Mouse (Mus musculus) forebrain, embryonic 14.5 days (tissue): ENCODE measurements around the gene Il17d. TPM values are rescaled to one million over a fixed set of nuclear protein-coding genes. Genes with fewer than 3 reads are reported as not detected.

ENCODE experiments used
- ATAC-seq: fragments of 200-750 bp; cut with Nextera tagmentation; 2 replicates; pipeline ENCODE4 v1.8.0; 2017; ENCODE audit warnings: mild to moderate bottlenecking, moderate library complexity
- DNase-seq: peaks from one replicate; pipeline ENCODE4 v3.0.0-alpha.2; 2015; ENCODE audit warnings: low spot score
- H3K27ac ChIP-seq: fragments of 300-500 bp; sonication (generic); 2 replicates; pipeline ENCODE4 v1.5.1; 2014; ENCODE audit warnings: low read depth, mild to moderate bottlenecking, control low read depth, low read length, moderate library complexity
- H3K27me3 ChIP-seq: fragments of 300-500 bp; sonication (generic); replicated peaks from 2 replicates; pipeline ENCODE4 v1.6.1; 2014; ENCODE audit warnings: low read length, control low read depth, mixed read lengths; ENCODE audit not compliant: control insufficient read depth, insufficient read depth
- H3K36me3 ChIP-seq: fragments of 300-500 bp; sonication (generic); 2 replicates; pipeline ENCODE4 v1.6.1; 2014; ENCODE audit warnings: low read length, control low read depth; ENCODE audit not compliant: control insufficient read depth, insufficient read depth
- H3K4me1 ChIP-seq: fragments of 300-500 bp; sonication (generic); 2 replicates; pipeline ENCODE4 v1.6.1; 2014; ENCODE audit warnings: antibody characterized with exemption, low read length, control low read depth; ENCODE audit not compliant: control insufficient read depth, insufficient read depth
- H3K4me2 ChIP-seq: fragments of 300-500 bp; sonication (generic); 2 replicates; pipeline ENCODE4 v1.6.1; 2014; ENCODE audit warnings: mild to moderate bottlenecking, control low read depth, low read length
- H3K4me3 ChIP-seq: fragments of 300-500 bp; sonication (generic); 2 replicates; pipeline ENCODE4 v1.5.1; 2014; ENCODE audit warnings: low read depth, low read length, control low read depth
- H3K9ac ChIP-seq: fragments of 300-500 bp; sonication (generic); 2 replicates; pipeline ENCODE4 v1.6.1; 2014; ENCODE audit warnings: mild to moderate bottlenecking, low read length, control low read depth, moderate library complexity
- H3K9me3 ChIP-seq: fragments of 300-500 bp; sonication (generic); replicated peaks from 2 replicates; pipeline ENCODE4 v1.6.1; 2016; ENCODE audit warnings: low read length, control low read depth, mixed read lengths; ENCODE audit not compliant: control insufficient read depth
- WGBS: fragments of 180-500 bp; shearing (Covaris S2); extraction: QIAGEN DNeasy Blood & Tissue Kit; methylation state at CpG from one replicate; pipeline ENCODE4 v1.1.7; 2014; 5-methylcytosine and 5-hydroxymethylcytosine counted together
- polyA plus RNA-seq: library from polyadenylated mRNA; unstranded; fragments of >200 nt; fragmentation: Nextera tagmentation; extraction: Ambion mirVana; gene quantifications from 2 replicates; pipeline ENCODE4 v1.2.1, GENCODE M21; 2014

The Il17d gene
- polyA plus RNA-seq, 1 experiment from 2014 or later: 1.9 TPM

DNA sequence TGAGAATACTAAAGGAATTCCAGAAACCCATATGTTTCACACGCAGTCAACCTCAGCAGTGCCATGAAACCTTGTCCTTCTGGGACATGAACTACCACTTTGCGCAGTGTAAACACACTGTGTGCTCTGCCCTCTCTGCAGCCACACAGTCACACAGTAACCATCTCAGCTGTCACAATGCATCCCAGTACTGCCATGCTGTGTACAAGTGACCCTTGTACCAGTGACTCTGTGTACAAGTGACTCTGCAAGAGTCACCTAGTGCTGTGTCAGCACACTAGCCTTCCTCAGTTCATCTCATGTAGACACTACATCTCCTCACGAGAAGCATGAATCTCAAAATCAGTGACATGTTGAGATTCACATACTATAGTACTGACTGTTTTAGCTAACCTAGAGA, 8.0 kb downstream of the Il17d start:
- Histone ChIP-seq H3K27ac (no peak overlapping the region), H3K4me1 (peaks cover 28% of the 10 kb centered on the region), H3K9ac (no peak overlapping the region), H3K9me3 (no peaks in the 10 kb centered on the region), H3K27me3 (no peaks in the 10 kb centered on the region), H3K36me3 (no peaks in the 10 kb centered on the region), H3K4me2 (no peak overlapping the region), H3K4me3 (no peak overlapping the region)
- 94% methylated on average over 3 of the region's 3 CpGs for WGBS
- ATAC-seq (no peak), DNase-seq (no peak)

DNA sequence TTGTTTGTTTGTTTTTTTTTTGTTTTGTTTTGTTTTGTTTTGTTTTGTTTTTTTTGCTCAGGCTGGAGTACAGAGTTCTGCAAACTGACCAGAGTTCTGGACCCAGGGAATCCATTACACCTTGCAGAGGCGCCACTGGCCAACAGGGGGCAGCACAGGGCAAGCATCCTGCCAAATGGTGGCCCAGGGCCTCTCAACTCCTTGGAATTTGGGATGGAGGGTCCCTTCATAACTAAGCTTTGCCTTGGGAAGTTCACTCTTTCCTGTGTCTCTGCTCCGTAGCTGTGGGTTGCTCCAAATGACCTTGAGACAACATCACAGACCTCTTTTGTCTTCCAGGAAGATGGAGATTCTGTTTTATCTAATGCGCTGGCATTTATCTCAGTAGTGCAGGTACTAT, 8.6 kb downstream of the Il17d start:
- H3K9me3 ChIP-seq: no peaks in the 10 kb centered on the region
- DNase-seq (peak; percentile 29), ATAC-seq (no peak)
- no peak overlapping the region for H3K4me2 ChIP-seq
- H3K4me3 ChIP-seq: no peak overlapping the region
- no peak overlapping the region for H3K9ac ChIP-seq
- no peaks in the 10 kb centered on the region for H3K27me3 ChIP-seq
- peaks cover 34% of the 10 kb centered on the region for H3K4me1 ChIP-seq
- no peaks in the 10 kb centered on the region for H3K36me3 ChIP-seq
- H3K27ac ChIP-seq: no peak overlapping the region
- WGBS: 38% methylated on average over 3 of the region's 3 CpGs

DNA sequence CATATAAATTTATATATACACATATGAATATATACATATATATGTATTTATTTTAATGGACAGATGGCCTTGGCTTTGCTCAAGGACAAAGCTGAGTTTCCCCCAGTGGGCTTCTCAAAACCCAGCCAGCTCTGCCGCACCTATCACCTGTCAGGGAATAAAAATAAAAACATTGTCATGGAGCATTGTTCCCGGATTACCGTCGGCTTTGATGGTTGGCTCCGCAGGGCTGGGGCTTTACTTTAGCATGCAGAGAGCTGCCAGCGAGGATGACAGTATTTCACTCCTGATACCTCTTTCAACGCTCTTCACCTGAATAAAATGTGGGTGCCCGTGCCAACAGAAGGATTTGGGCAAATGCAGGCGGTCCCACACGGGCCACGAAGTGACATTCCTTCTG, 9.3 kb downstream of the Il17d start:
- Histone ChIP-seq H3K4me1 (peaks cover 34% of the 10 kb centered on the region), H3K4me2 (no peak overlapping the region), H3K4me3 (no peak overlapping the region), H3K36me3 (no peaks in the 10 kb centered on the region), H3K9ac (no peak overlapping the region), H3K9me3 (no peaks in the 10 kb centered on the region), H3K27me3 (no peaks in the 10 kb centered on the region), H3K27ac (no peak overlapping the region)
- WGBS: 18% methylated on average over 11 of the region's 11 CpGs
- no peak for ATAC-seq
- DNase-seq: no peak

DNA sequence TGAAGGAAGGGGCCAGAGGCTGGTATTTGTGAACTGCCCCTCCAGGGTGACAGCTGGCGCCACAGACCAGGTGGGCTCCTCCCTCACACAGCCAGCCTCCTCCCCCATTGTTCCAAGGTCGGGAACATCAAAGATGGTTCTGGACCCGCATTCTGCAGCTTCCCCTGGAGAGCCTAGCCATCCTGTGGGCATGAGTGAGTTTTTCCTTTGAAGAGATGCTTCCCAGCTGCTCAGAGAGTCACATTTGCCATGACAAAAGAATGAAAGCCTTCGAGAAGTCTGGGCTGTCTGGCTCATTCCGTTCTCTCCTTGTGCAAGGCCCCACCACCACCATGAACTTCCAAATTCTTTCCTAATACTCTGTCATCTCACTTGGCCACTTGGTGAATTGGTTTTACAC, 9.8 kb downstream of the Il17d start:
- Histone ChIP-seq H3K36me3 (no peaks in the 10 kb centered on the region), H3K4me2 (no peak overlapping the region), H3K9me3 (no peaks in the 10 kb centered on the region), H3K27ac (no peak overlapping the region), H3K9ac (no peak overlapping the region), H3K27me3 (no peaks in the 10 kb centered on the region), H3K4me1 (peaks cover 34% of the 10 kb centered on the region), H3K4me3 (no peak overlapping the region)
- DNase-seq (peak; percentile 27), ATAC-seq (no peak)
- 9% methylated on average over 5 of the region's 5 CpGs for WGBS

DNA sequence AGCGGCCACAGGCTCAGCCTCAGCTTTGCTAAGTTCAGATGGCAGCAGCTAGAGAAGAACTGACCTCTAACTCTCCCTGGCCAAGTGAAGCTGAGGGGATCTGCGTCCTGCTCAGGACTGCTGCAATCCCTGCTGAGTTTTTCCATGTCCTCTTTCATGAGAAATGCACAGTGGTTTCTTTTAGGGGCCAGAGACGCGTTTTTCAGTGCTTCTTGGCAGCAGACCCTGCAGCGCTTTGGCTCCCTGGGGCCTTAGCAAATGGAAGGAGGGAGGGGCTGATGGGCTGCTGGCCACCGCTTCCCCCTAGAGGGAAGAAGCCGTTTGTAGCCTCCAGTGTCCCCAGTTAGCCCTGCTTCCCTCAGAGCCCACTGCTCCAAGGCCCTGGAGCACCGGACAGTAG, 10.4 kb downstream of the Il17d start:
- H3K36me3 ChIP-seq: no peaks in the 10 kb centered on the region
- H3K9ac ChIP-seq: no peak overlapping the region
- peaks cover 34% of the 10 kb centered on the region for H3K4me1 ChIP-seq
- peak; percentile 69 for DNase-seq
- peak; percentile 49; the same call in 1 of the 2 replicates for ATAC-seq
- H3K27ac ChIP-seq: peak overlapping the region; percentile 48; the same call in 1 of the 2 replicates
- H3K4me2 ChIP-seq: peak overlapping the region; percentile 20; the same call in 1 of the 2 replicates
- no peak overlapping the region for H3K4me3 ChIP-seq
- 5% methylated on average over 8 of the region's 8 CpGs for WGBS
- H3K9me3 ChIP-seq: no peaks in the 10 kb centered on the region
- no peaks in the 10 kb centered on the region for H3K27me3 ChIP-seq

DNA sequence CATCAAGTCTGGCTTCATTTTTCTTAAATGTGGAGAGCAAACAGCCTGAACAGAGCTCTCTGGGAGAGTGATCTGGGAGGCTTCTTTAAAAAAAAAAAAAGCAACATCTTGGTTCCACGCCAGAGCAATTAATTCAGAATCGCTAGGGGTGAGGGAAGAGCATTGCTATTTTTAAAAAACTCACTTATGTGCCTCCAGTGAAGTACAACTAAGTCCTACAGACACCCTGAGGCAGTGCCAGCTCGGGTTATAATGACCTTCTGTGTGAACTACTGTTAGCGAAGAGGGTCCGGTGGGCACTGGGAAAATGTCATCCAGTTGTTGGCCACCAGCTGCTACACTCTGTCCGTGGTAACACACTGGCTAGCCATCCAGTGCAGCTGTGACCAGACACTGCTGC, 11.1 kb downstream of the Il17d start:
- WGBS: 23% methylated on average over 6 of the region's 6 CpGs
- DNase-seq (peak; percentile 65), ATAC-seq (0 out of 2 replicates have a peak, but pooled peaks have one; percentile 14)
- H3K4me1 ChIP-seq: peaks cover 34% of the 10 kb centered on the region
- H3K4me3 ChIP-seq: no peak overlapping the region
- H3K9me3 ChIP-seq: no peaks in the 10 kb centered on the region
- no peaks in the 10 kb centered on the region for H3K27me3 ChIP-seq
- H3K36me3 ChIP-seq: no peaks in the 10 kb centered on the region
- H3K4me2 ChIP-seq: no peak overlapping the region
- H3K9ac ChIP-seq: no peak overlapping the region
- no peak overlapping the region for H3K27ac ChIP-seq

DNA sequence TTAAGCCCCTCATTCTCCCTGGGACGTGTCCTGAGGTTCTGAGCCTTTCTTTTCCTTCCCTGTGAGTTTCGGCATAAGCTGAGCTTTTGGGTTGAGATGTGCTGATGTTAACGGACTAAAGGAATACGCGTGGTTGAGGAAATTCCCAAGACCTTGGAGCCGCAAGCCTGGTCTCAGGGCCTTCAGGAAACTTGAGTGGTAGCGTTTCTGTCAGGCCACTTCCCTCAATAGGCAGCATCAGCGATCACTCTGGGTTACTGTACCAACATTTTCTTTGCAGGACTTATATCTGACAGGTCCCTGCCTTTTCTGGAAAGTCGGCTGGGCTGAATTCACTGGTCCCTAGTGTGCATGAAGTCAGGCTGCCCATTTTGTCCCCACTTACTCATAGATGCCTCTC, 12.2 kb downstream of the Il17d start:
- no peak for ATAC-seq
- H3K36me3 ChIP-seq: no peaks in the 10 kb centered on the region

DNA sequence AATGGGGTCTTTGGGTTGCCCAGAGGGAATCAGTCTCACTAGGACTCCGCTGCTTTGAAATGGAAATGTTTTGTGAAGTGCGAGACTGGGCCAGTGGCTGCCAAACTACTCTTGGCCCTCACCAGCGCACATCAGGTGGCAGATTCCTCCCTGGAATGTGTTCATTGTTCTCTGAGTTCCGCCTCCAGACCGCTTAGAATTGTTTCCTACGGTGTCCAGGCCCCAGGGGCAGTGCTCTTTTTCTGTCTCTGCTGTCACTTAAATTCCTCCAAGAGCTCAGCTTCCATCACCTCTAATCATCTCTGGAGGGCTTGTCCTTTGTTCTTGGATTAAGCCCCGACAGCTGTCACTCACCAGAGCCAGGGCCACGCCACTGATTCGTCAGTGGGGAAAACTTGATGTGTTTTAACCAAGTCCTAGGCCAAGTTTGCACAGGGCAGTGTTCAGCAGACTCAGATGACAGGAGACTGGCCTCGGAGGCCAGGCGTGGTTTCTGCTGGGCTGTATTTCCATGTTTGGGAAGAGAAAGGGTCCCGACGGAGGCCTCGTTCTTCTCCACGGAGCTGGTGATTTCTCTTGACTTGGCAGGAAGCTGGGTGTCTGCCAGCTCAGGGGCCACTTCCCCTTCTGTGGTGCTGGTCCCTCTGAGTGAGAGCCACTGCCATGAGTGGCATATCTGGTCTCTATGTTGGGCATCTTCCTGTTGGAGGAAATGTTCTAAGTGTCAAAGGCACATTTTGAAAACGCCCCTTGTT, 12.9 kb downstream of the Il17d start:
- DNase-seq: peak; percentile 68
- Histone ChIP-seq H3K27ac (peak overlapping the region; percentile 61; the same call in 1 of the 2 replicates), H3K4me3 (no peak overlapping the region), H3K4me1 (peaks cover 34% of the 10 kb centered on the region), H3K9me3 (no peaks in the 10 kb centered on the region), H3K4me2 (0 out of 2 replicates have a peak overlapping the region, but pooled peaks have one; percentile 23), H3K36me3 (no peaks in the 10 kb centered on the region), H3K9ac (no peak overlapping the region), H3K27me3 (no peaks in the 10 kb centered on the region)
- peak; percentile 38 for ATAC-seq
- 6% methylated on average over 16 of the region's 16 CpGs for WGBS

More for the DNA sequence above, 12.2 kb downstream of the Il17d start:
- Histone ChIP-seq H3K27ac (no peak overlapping the region), H3K9me3 (no peaks in the 10 kb centered on the region), H3K9ac (no peak overlapping the region), H3K4me2 (no peak overlapping the region), H3K27me3 (no peaks in the 10 kb centered on the region), H3K4me3 (no peak overlapping the region), H3K4me1 (peaks cover 34% of the 10 kb centered on the region)
- WGBS: 31% methylated on average over 9 of the region's 9 CpGs
- no peak for DNase-seq

DNA sequence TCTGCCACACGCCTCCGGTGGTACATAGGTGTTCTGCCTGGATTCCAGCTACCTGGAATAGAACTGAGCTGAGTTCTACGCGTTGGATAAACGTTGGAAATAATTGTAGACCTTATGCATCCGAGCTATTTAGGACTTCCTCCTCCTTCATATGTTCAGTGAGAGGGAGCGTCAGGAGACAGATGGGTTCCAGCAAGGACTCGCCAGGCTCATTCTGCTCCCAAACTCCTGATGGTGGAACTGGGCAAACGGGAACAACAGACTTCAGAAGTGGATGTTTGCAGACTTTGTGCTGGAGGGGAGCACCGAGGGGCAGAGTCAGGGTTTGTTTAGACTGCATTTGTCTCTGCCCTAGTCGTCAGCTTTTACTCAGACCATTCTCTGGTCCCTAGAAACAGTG, 16.1 kb downstream of the Il17d start:
- H3K27ac ChIP-seq: no peak overlapping the region
- H3K4me1 ChIP-seq: peaks cover 18% of the 10 kb centered on the region
- H3K9ac ChIP-seq: no peak overlapping the region
- WGBS: 87% methylated on average over 11 of the region's 11 CpGs
- no peak for ATAC-seq
- no peaks in the 10 kb centered on the region for H3K27me3 ChIP-seq
- H3K9me3 ChIP-seq: no peaks in the 10 kb centered on the region
- DNase-seq: no peak
- H3K36me3 ChIP-seq: no peaks in the 10 kb centered on the region
- H3K4me3 ChIP-seq: no peak overlapping the region
- no peak overlapping the region for H3K4me2 ChIP-seq
